Mouse (Mus musculus): ENCODE measurements around the gene Azi2. TPM values are rescaled to one million over a fixed set of nuclear protein-coding genes. Genes with fewer than 3 reads are reported as not detected.

The Azi2 gene
- total and polyA plus RNA-seq, 2 experiments from 2014 or later: 57.6 to 91.4 TPM

- DNase-seq (no peak), ATAC-seq (no peak)
- H3K27ac ChIP-seq (ENCODE audit: low read depth, low read length): no peak overlapping the region
- H3K9me3 ChIP-seq (ENCODE audit: low read length): no peaks in the 10 kb centered on the region
- no peak overlapping the region for H3K4me2 ChIP-seq (ENCODE audit: low read depth)
- H3K4me1 ChIP-seq (ENCODE audit: insufficient read depth): no peaks in the 10 kb centered on the region
- H3K36me3 ChIP-seq (ENCODE audit: insufficient read depth): no peaks in the 10 kb centered on the region; the same call in 1 of the 2 replicates
- no peak overlapping the region for H3K4me3 ChIP-seq (ENCODE audit: low read depth, low read length)
- 80% methylated on average over 2 of the region's 2 CpGs for WGBS
- no peak for TF ChIP-seq CTCF (IDR thresholded peaks at IDR 0.05; ENCODE audit: low read depth)
- H3K27me3 ChIP-seq (ENCODE audit: insufficient read depth, low read length): no peaks in the 10 kb centered on the region
- H3K9ac ChIP-seq: no peak overlapping the region
Measured at GRCm38 (mm10) chr9:118110360-118110710, 70.0 kb downstream of the Azi2 start.

Small RNA genes lying within 50 kb of the gene (microRNA-seq; reads per million reads assigned to microRNA genes)
- 0 reads per million in 2 experiments for gene Gm22008

Other genes with a start within 250 kb of the Azi2 start
- 6.8 and 8.5 TPM in 2 replicates for gene Cmc1, start 109.7 kb downstream of the Azi2 start, total RNA-seq (2014; rRNA removed)
- gene Cmc1, start 109.7 kb downstream of the Azi2 start, polyA plus RNA-seq (2015; fragmentation: Nextera tagmentation; extraction: Ambion mirVana): 46.0 and 49.8 TPM in 2 replicates